Mouse (Mus musculus) midbrain, embryonic 16.5 days (tissue): ENCODE measurements around the gene Krt79. TPM values are rescaled to one million over a fixed set of nuclear protein-coding genes. Genes with fewer than 3 reads are reported as not detected.

ENCODE experiments used
- ATAC-seq: fragments of 200-750 bp; cut with Nextera tagmentation; 2 replicates; pipeline ENCODE4 v1.8.0; 2017; ENCODE audit warnings: moderate TSS enrichment
- H3K27ac ChIP-seq: fragments of 300-500 bp; sonication (generic); 2 replicates; pipeline ENCODE4 v1.5.1; 2014; ENCODE audit warnings: mild to moderate bottlenecking, low read length, mixed read lengths
- H3K27me3 ChIP-seq: fragments of 300-500 bp; sonication (generic); 2 replicates; pipeline ENCODE4 v1.6.1; 2014; ENCODE audit warnings: low read depth, low read length, mixed read lengths; ENCODE audit not compliant: control insufficient read depth, insufficient read depth
- H3K36me3 ChIP-seq: fragments of 300-500 bp; sonication (generic); 2 replicates; pipeline ENCODE4 v1.6.1; 2014; ENCODE audit warnings: mild to moderate bottlenecking, low read length, moderate library complexity, mixed read lengths; ENCODE audit not compliant: control insufficient read depth, insufficient read depth
- H3K4me1 ChIP-seq: fragments of 300-500 bp; sonication (generic); 2 replicates; pipeline ENCODE4 v1.6.1; 2014; ENCODE audit warnings: mild to moderate bottlenecking, low read length, mixed read lengths; ENCODE audit not compliant: control insufficient read depth, insufficient read depth
- H3K4me2 ChIP-seq: fragments of 300-500 bp; sonication (generic); 2 replicates; pipeline ENCODE4 v1.6.1; 2014; ENCODE audit warnings: mild to moderate bottlenecking, low read length, mixed read lengths
- H3K4me3 ChIP-seq: fragments of 300-500 bp; sonication (generic); 2 replicates; pipeline ENCODE4 v1.5.1; 2014; ENCODE audit warnings: low read depth, mild to moderate bottlenecking, low read length, moderate library complexity, mixed read lengths
- H3K9ac ChIP-seq: fragments of 300-500 bp; sonication (generic); 2 replicates; pipeline ENCODE4 v1.6.1; 2014; ENCODE audit warnings: low read depth, low read length, mixed read lengths
- H3K9me3 ChIP-seq: fragments of 300-500 bp; sonication (generic); replicated peaks from 2 replicates; pipeline ENCODE4 v1.6.1; 2014; ENCODE audit warnings: mild to moderate bottlenecking, low read length, mixed read lengths; ENCODE audit not compliant: control insufficient read depth, poor library complexity, severe bottlenecking
- WGBS: fragments of 180-500 bp; shearing (Covaris S2); extraction: QIAGEN DNeasy Blood & Tissue Kit; methylation state at CpG from one replicate; pipeline ENCODE4 v1.1.7; 2014; 5-methylcytosine and 5-hydroxymethylcytosine counted together
- polyA plus RNA-seq: library from polyadenylated mRNA; unstranded; fragments of >200 nt; fragmentation: Nextera tagmentation; extraction: Ambion mirVana; gene quantifications from 2 replicates; pipeline ENCODE4 v1.2.1, GENCODE M21; 2015

Krt79 gene
- polyA plus RNA-seq, 1 experiment from 2014 or later = 0.25 TPM

- H3K27ac ChIP-seq = no peak overlapping the region
- H3K27me3 ChIP-seq = peaks cover 2% of the 10 kb centered on the region; the same call in 1 of the 2 replicates
- ATAC-seq = no peak
- no peaks in the 10 kb centered on the region for H3K36me3 ChIP-seq
- H3K9ac ChIP-seq = no peak overlapping the region
- no peaks in the 10 kb centered on the region for H3K9me3 ChIP-seq
- H3K4me2 ChIP-seq = no peak overlapping the region
- 59% methylated on average over 3 of the region's 3 CpGs for WGBS
- no peak overlapping the region for H3K4me3 ChIP-seq
- H3K4me1 ChIP-seq = peaks cover 7% of the 10 kb centered on the region
Measured at GRCm38 (mm10) chr15:101976641-101977040, 36.5 kb upstream of the Krt79 start.

GRCm38 (mm10) chr15:101976023-101976422 lies 35.9 kb upstream of the Krt79 start:
- Histone ChIP-seq H3K36me3 (no peaks in the 10 kb centered on the region), H3K9ac (no peak overlapping the region), H3K27me3 (peaks cover 2% of the 10 kb centered on the region; the same call in 1 of the 2 replicates), H3K9me3 (no peaks in the 10 kb centered on the region), H3K27ac (no peak overlapping the region), H3K4me3 (no peak overlapping the region), H3K4me1 (peaks cover 7% of the 10 kb centered on the region), H3K4me2 (no peak overlapping the region)
- no peak for ATAC-seq
- 79% methylated on average over 5 of the region's 5 CpGs for whole genome bisulfite sequencing

DNA sequence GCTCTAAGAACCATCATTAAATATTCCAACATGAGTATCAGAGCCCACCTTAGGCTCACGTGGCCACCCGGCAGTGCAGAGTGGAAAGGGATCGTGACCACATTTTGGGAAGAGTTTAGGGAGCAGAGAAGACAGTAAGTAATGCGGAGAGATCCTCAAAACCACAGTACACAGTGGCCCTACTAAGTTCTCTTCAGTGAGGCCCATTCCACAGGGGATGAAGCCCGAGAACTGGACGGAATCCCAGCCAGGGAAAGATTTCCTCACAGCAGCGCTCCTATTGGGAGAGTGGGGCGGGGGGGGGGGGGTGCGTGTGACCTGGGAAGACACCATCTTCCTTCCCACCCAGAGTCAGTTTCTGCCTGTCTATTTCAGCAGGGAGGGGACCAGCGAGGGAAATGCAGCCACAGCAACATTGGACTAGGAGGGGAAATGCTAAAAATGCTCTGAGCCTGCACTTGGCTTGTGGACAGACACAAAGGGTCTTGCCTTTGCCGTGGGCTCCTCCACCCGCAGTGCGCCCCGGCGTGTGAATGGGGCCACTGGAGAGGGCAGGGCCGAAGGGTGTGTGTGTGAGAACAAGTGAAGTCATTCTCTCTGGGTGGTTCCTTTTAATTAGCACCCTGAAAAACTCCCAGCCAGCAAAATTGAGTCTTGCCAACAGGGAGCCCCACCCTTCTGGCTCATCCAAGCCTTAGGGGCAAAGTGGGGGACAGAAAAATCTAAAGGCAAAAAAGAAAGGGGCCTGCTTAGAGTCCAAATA lies 34.1 kb upstream of the Krt79 start:
- ATAC-seq = no peak
- H3K4me1 ChIP-seq = peaks cover 7% of the 10 kb centered on the region
- H3K9ac ChIP-seq = no peak overlapping the region

GRCm38 (mm10) chr15:101973414-101974077 lies 33.4 kb upstream of the Krt79 start:
- H3K4me2 ChIP-seq = peak overlapping the region; percentile 28
- peaks cover 7% of the 10 kb centered on the region for H3K4me1 ChIP-seq
- WGBS = 10% methylated on average over 15 of the region's 15 CpGs
- no peak overlapping the region for H3K27ac ChIP-seq
- peaks cover 2% of the 10 kb centered on the region; the same call in 1 of the 2 replicates for H3K27me3 ChIP-seq
- H3K36me3 ChIP-seq = no peaks in the 10 kb centered on the region
- peak; percentile 62 for ATAC-seq
- H3K4me3 ChIP-seq = no peak overlapping the region
- no peak overlapping the region for H3K9ac ChIP-seq
- H3K9me3 ChIP-seq = no peaks in the 10 kb centered on the region

More for the DNA sequence above, 34.1 kb upstream of the Krt79 start:
- Histone ChIP-seq H3K27me3 (peaks cover 2% of the 10 kb centered on the region; the same call in 1 of the 2 replicates), H3K4me3 (no peak overlapping the region), H3K27ac (no peak overlapping the region), H3K36me3 (no peaks in the 10 kb centered on the region), H3K9me3 (no peaks in the 10 kb centered on the region), H3K4me2 (peak overlapping the region; percentile 28; the same call in 1 of the 2 replicates)
- 58% methylated on average over 15 of the region's 16 CpGs for WGBS

- 0 out of 2 replicates have a peak, but pooled peaks cover 3% of the 10 kb centered on the region for H3K4me1 ChIP-seq
- no peak overlapping the region for H3K4me2 ChIP-seq
- H3K27ac ChIP-seq = no peak overlapping the region
- peaks cover 2% of the 10 kb centered on the region; the same call in 1 of the 2 replicates for H3K27me3 ChIP-seq
- no peak overlapping the region for H3K9ac ChIP-seq
- H3K9me3 ChIP-seq = no peaks in the 10 kb centered on the region
- no peaks in the 10 kb centered on the region for H3K36me3 ChIP-seq
- WGBS = 5% methylated on average over 3 of the region's 6 CpGs
- no peak overlapping the region for H3K4me3 ChIP-seq
- ATAC-seq = no peak
Measured at GRCm38 (mm10) chr15:101970536-101970935, 30.4 kb upstream of the Krt79 start.

- Histone ChIP-seq H3K4me3 (no peak overlapping the region), H3K4me1 (no peaks in the 10 kb centered on the region), H3K9ac (no peak overlapping the region), H3K4me2 (no peak overlapping the region), H3K27ac (no peak overlapping the region), H3K27me3 (peaks cover 1% of the 10 kb centered on the region; the same call in 1 of the 2 replicates), H3K36me3 (no peaks in the 10 kb centered on the region), H3K9me3 (no peaks in the 10 kb centered on the region)
- WGBS = 85% methylated on average over 8 of the region's 8 CpGs
- no peak for ATAC-seq
Measured at GRCm38 (mm10) chr15:101966808-101967207, 26.7 kb upstream of the Krt79 start.

GRCm38 (mm10) chr15:101958891-101959290 lies 18.8 kb upstream of the Krt79 start:
- Histone ChIP-seq H3K4me1 (no peaks in the 10 kb centered on the region), H3K36me3 (no peaks in the 10 kb centered on the region), H3K4me2 (no peak overlapping the region), H3K27me3 (no peaks in the 10 kb centered on the region), H3K4me3 (no peak overlapping the region), H3K9me3 (no peaks in the 10 kb centered on the region), H3K27ac (no peak overlapping the region), H3K9ac (no peak overlapping the region)
- 86% methylated on average over 3 of the region's 3 CpGs for WGBS
- no peak for ATAC-seq

GRCm38 (mm10) chr15:101954187-101954586 lies 14.1 kb upstream of the Krt79 start, which contains the start of gene Krt78:
Gene Krt78 (minus strand): TSS chr15:101954287.
- Histone ChIP-seq H3K36me3 (no peaks in the 10 kb centered on the region), H3K27ac (no peak within 1 kb of the TSS), H3K4me3 (no peak within 1 kb of the TSS), H3K9me3 (no peaks in the 10 kb centered on the region), H3K27me3 (no peaks in the 10 kb centered on the region), H3K4me2 (no peak within 1 kb of the TSS), H3K4me1 (no peaks in the 10 kb centered on the region), H3K9ac (no peak within 1 kb of the TSS)
- WGBS = 82% methylated on average over 9 of the region's 9 CpGs
- ATAC-seq = no peak
